Mouse (Mus musculus) forebrain, embryonic 16.5 days (tissue): Measurements from ENCODE around the gene Olfr1084. TPM values are rescaled to one million over a fixed set of nuclear protein-coding genes. Genes with fewer than 3 reads are reported as not detected.
"Not testable (repeated sequence)": the region's sequence is repeated elsewhere in the genome, so short reads cannot be mapped to it uniquely, and the experiment has no call there.

Experiments used
- ATAC-seq: fragments of 200-750 bp; cut with Nextera tagmentation; 2 replicates; pipeline ENCODE4 v1.8.0; 2017; ENCODE audit warnings: mild to moderate bottlenecking, moderate library complexity
- H3K27ac ChIP-seq: fragments of 300-500 bp; sonication (generic); 2 replicates; pipeline ENCODE4 v1.5.1; 2014; ENCODE audit warnings: low read length, control low read depth
- H3K27me3 ChIP-seq: fragments of 300-500 bp; sonication (generic); replicated peaks from 2 replicates; pipeline ENCODE4 v1.6.1; 2014; ENCODE audit warnings: low read length; ENCODE audit not compliant: control insufficient read depth, insufficient read depth
- H3K36me3 ChIP-seq: fragments of 300-500 bp; sonication (generic); 2 replicates; pipeline ENCODE4 v1.6.1; 2014; ENCODE audit not compliant: control insufficient read depth, insufficient read depth
- H3K4me1 ChIP-seq: fragments of 300-500 bp; sonication (generic); replicated peaks from 2 replicates; pipeline ENCODE4 v1.6.1; 2014; ENCODE audit warnings: low read length; ENCODE audit not compliant: control insufficient read depth, insufficient read depth
- H3K4me2 ChIP-seq: fragments of 300-500 bp; sonication (generic); 2 replicates; pipeline ENCODE4 v1.6.1; 2014; ENCODE audit warnings: mild to moderate bottlenecking, low read length, control low read depth
- H3K4me3 ChIP-seq: fragments of 300-500 bp; sonication (generic); replicated peaks from 2 replicates; pipeline ENCODE4 v1.5.1; 2014; ENCODE audit warnings: mild to moderate bottlenecking, low read length, control low read depth
- H3K9ac ChIP-seq: fragments of 300-500 bp; sonication (generic); replicated peaks from 2 replicates; pipeline ENCODE4 v1.6.1; 2014; ENCODE audit warnings: low read depth, low read length, control low read depth
- H3K9me3 ChIP-seq: fragments of 300-500 bp; sonication (generic); 2 replicates; pipeline ENCODE4 v1.6.1; 2016; ENCODE audit warnings: low read length; ENCODE audit not compliant: control insufficient read depth
- WGBS: fragments of 180-500 bp; shearing (Covaris S2); extraction: QIAGEN DNeasy Blood & Tissue Kit; methylation state at CpG from one replicate; pipeline ENCODE4 v1.1.7; 2014; 5-methylcytosine and 5-hydroxymethylcytosine counted together
- polyA plus RNA-seq: library from polyadenylated mRNA; unstranded; fragments of >200 nt; fragmentation: Nextera tagmentation; extraction: Ambion mirVana; gene quantifications from 2 replicates; pipeline ENCODE4 v1.2.1, GENCODE M21; 2015

The Olfr1084 gene
- not detected in 2 replicates for polyA plus RNA-seq

- H3K4me2 ChIP-seq, ATAC-seq, H3K27ac ChIP-seq, H3K36me3 ChIP-seq, H3K4me3 ChIP-seq, H3K9me3 ChIP-seq, H3K9ac ChIP-seq, H3K27me3 ChIP-seq, H3K4me1 ChIP-seq: not testable (repeated sequence)
- 90% methylated on average over 1 of the region's 1 CpGs for WGBS
These were observed at the start of gene Olfr1084 for GRCm38 (mm10) chr2:86639625-86640024. Gene Olfr1084 (minus strand): TSS chr2:86639725.

- ATAC-seq, result no peak
- Histone ChIP-seq H3K4me1 (no peaks in the 10 kb centered on the region), H3K9me3 (no peaks in the 10 kb centered on the region), H3K4me2 (no peak within 1 kb of the TSS), H3K27ac (no peak within 1 kb of the TSS), H3K36me3 (no peaks in the 10 kb centered on the region), H3K27me3 (no peaks in the 10 kb centered on the region), H3K4me3 (no peak within 1 kb of the TSS), H3K9ac (no peak within 1 kb of the TSS)
- WGBS, result 79% methylated on average over 2 of the region's 2 CpGs
These were observed 40.5 kb upstream of the Olfr1084 start, which contains the start of gene Olfr1086 for GRCm38 (mm10) chr2:86679992-86680391. Gene Olfr1086 (minus strand): TSS chr2:86680092.

GRCm38 (mm10) chr2:86661919-86662318 lies 22.4 kb upstream of the Olfr1084 start, which contains the start of gene Olfr1085:
Gene Olfr1085 (minus strand): TSS chr2:86662019.
- no peak within 1 kb of the TSS for H3K4me3 ChIP-seq
- H3K4me2 ChIP-seq, result no peak within 1 kb of the TSS
- WGBS, result 43% methylated on average over 1 of the region's 1 CpGs
- no peaks in the 10 kb centered on the region for H3K4me1 ChIP-seq
- H3K9me3 ChIP-seq, result no peaks in the 10 kb centered on the region
- no peak within 1 kb of the TSS for H3K9ac ChIP-seq
- H3K27ac ChIP-seq, result no peak within 1 kb of the TSS
- H3K27me3 ChIP-seq, result no peaks in the 10 kb centered on the region
- no peaks in the 10 kb centered on the region for H3K36me3 ChIP-seq
- no peak for ATAC-seq

GRCm38 (mm10) chr2:86598866-86599265 lies 40.7 kb downstream of the Olfr1084 start, which contains the start of gene Olfr1082:
Gene Olfr1082 (minus strand): TSS chr2:86598966.
- not testable (repeated sequence) for H3K9me3 ChIP-seq, H3K27me3 ChIP-seq, H3K4me2 ChIP-seq, ATAC-seq, H3K9ac ChIP-seq, H3K4me3 ChIP-seq, H3K27ac ChIP-seq, H3K4me1 ChIP-seq, H3K36me3 ChIP-seq
- WGBS, result 90% methylated on average over 1 of the region's 1 CpGs

Other genes starting within 250 kb of the Olfr1084 start
- gene Olfr1061, start 225.7 kb downstream of the Olfr1084 start, polyA plus RNA-seq, result not detected in 2 replicates
- gene Olfr1062, start 213.0 kb downstream of the Olfr1084 start, polyA plus RNA-seq, result not detected in 2 replicates
- gene Olfr1065, start 189.1 kb downstream of the Olfr1084 start, polyA plus RNA-seq, result not detected in 2 replicates
- gene Olfr1066, start 183.5 kb downstream of the Olfr1084 start, polyA plus RNA-seq, result not detected in 2 replicates
- gene Olfr228, start 152.3 kb downstream of the Olfr1084 start, polyA plus RNA-seq, result not detected in 2 replicates
- not detected in 2 replicates for gene Olfr1076, start 131.3 kb downstream of the Olfr1084 start, polyA plus RNA-seq
- not detected in 2 replicates for gene Olfr1079, start 97.2 kb downstream of the Olfr1084 start, polyA plus RNA-seq
- not detected in 2 replicates for gene Olfr1080, start 81.5 kb downstream of the Olfr1084 start, polyA plus RNA-seq
- gene Olfr1082, start 40.8 kb downstream of the Olfr1084 start, polyA plus RNA-seq, result not detected in 2 replicates
- not detected in 2 replicates for gene Olfr1085, start 22.3 kb upstream of the Olfr1084 start, polyA plus RNA-seq
- gene Olfr1086, start 40.4 kb upstream of the Olfr1084 start, polyA plus RNA-seq, result not detected in 2 replicates
- not detected in 2 replicates for gene Olfr1087, start 58.7 kb upstream of the Olfr1084 start, polyA plus RNA-seq
- gene Olfr1089, start 94.0 kb upstream of the Olfr1084 start, polyA plus RNA-seq, result not detected in 2 replicates
- gene Olfr1090, start 119.3 kb upstream of the Olfr1084 start, polyA plus RNA-seq, result not detected in 2 replicates
- not detected in 2 replicates for gene Olfr1093, start 142.8 kb upstream of the Olfr1084 start, polyA plus RNA-seq
- not detected in 2 replicates for gene Olfr141, start 170.3 kb upstream of the Olfr1084 start, polyA plus RNA-seq
- not detected in 2 replicates for gene Olfr1094, start 184.9 kb upstream of the Olfr1084 start, polyA plus RNA-seq
- gene Olfr1095, start 212.0 kb upstream of the Olfr1084 start, polyA plus RNA-seq, result not detected in 2 replicates
- not detected in 2 replicates for gene Gm13723, start 235.1 kb upstream of the Olfr1084 start, polyA plus RNA-seq